Mouse (Mus musculus) urinary bladder, adult 2 months (tissue): Measurements from ENCODE around the gene Sycp3. TPM values are rescaled to one million over a fixed set of nuclear protein-coding genes. Genes with fewer than 3 reads are reported as not detected.
"Not testable (repeated sequence)": the region's sequence is repeated elsewhere in the genome, so short reads cannot be mapped to it uniquely, and the experiment has no call there.

Experiments used
- DNase-seq: peaks from one replicate; pipeline ENCODE4 v3.0.0; 2022; ENCODE audit warnings: low spot score
- polyA plus RNA-seq: library from polyadenylated mRNA; depleted of rRNA; stranded (reverse); fragments of >200 nt; gene quantifications from 2 replicates; pipeline ENCODE4 v1.2.3, GENCODE M21; 2012; rRNA removed

Gene Sycp3
- polyA plus RNA-seq, 1 experiment = 0.34 TPM

DNA sequence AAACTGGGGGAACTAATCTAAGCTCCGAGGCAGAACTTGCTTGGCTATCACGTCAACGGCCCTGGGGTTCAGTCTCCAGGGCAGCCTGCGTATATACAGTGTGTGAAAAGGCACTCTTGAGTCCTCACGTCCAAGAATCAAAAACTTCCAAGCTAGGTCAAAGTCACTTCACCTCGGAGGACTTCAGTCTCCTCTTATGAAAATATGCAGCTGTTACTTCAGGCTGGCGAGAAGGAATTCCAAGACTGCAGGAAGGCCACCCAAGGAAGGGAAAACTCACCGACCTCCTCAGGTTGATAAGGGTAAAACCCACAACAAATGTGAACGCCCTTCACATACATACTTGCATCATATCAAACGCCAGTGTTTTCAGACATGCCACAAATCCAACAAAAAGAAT, 42.0 kb downstream of the Sycp3 start:
- DNase-seq = no peak

DNA sequence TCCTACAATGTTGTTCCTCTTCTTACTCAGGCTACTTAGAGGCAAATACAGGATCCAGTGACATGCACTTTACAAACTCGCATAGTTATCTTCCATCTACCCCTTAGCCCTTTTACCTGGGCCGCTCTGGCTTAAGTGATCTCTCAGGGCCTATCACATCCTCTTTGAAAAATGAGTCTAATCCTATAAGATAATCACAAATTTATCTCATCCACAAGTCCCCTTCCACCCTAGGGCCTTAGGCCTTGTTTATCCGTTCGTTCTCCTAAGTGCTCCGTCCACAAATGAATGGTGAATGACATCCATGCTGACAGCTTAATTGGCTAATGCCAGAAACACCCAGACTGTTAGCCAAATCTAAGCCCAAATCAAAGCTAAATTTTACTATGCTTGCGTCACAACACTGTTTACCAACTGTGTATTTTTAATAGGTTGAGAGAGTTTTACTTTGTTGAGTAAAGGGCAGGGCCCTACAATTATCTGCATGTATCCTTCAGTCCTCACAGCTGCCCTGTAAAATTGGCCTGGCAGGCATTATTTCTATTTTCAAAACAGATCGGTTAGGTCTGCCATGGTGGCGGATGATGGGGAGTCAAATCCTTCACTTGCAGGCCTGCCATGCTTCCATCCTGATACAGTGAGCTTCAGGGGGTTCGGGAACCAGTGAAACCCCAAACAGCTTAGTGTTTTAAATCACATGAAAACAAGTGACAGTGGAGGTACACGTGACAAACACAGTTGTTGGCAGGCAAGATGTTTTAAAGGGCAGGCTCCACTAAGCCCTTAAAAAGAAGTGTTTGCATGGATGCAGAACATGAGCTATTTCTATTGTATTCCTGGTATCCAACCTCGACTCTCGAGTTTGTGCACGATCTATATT, 42.8 kb downstream of the Sycp3 start:
- DNase-seq = no peak

- DNase-seq = no peak
Observed at GRCm38 (mm10) chr10:88502919-88503318, 43.5 kb downstream of the Sycp3 start.

GRCm38 (mm10) chr10:88503421-88504314, 44.3 kb downstream of the Sycp3 start, which contains the start of gene Chpt1:
Chpt1 (minus strand) TSS chr10:88504073.
- DNase-seq = peak; percentile 85

DNA sequence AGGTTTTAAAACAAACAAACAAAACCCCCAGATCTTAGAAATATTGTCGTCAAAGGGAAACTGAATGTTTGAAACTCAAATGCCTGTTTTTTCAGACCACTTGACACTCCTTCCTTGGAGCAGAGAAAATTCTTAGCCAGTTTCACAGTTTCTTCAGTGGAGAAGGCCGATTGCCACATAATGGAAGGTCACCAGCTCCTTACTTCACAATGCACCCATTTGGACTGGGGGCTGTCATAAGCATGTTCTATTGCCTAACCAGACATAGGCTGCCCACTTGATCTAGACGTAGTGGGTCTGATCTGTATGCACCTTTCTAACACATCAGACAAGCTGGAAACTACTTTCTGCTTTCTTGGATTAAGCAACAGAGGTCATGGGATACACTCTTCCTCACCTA, 45.1 kb downstream of the Sycp3 start:
- no peak for DNase-seq

DNA sequence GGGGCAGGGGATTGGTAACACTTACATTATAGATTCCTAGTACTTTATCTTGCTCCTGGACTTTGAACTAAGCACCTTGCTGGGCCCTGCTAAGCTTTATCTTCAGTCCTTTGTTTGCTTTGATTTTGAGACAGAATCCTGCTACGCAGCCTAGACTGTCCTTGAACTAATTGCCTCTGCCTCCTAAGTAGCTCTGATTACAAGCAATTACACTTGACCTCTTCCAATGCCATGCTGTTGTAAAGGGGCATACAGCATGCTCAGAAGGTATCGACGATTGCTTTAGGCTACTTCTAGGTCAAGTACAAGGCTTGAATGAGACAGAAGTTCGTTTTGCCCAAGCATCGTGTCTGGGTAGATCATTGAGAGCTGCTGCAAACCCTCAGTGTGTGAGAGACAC, 45.9 kb downstream of the Sycp3 start:
- no peak for DNase-seq

- no peak for DNase-seq
Observed at GRCm38 (mm10) chr10:88507691-88508143, 48.3 kb downstream of the Sycp3 start.

GRCm38 (mm10) chr10:88510503-88511271, 51.3 kb downstream of the Sycp3 start:
- no peak for DNase-seq

GRCm38 (mm10) chr10:88511355-88511754, 52.0 kb downstream of the Sycp3 start:
- no peak for DNase-seq

GRCm38 (mm10) chr10:88513574-88514135, 54.3 kb downstream of the Sycp3 start:
- DNase-seq = no peak

GRCm38 (mm10) chr10:88514495-88514894, 55.1 kb downstream of the Sycp3 start:
- DNase-seq = no peak

DNA sequence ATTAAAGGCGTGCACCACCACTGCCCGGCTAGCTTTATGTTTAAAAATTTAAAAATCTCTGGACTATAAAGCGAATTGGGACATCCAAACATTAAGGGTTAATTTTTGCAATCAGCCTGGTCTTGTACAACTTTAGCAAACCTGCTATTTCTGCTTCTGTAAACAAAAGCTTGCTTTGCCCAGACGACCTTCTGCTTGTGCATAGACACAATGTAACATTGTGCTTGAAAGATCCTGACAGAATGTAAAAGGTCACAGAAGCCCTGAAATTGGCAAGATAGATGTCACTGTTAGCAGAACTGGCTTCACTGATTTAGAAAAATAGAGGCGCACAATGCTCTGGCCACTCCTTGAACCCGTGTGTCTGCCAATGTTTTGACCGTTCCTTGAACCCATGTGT, 55.7 kb downstream of the Sycp3 start:
- not testable (repeated sequence) for DNase-seq

GRCm38 (mm10) chr10:88522795-88523194, 63.4 kb downstream of the Sycp3 start:
- DNase-seq = no peak

Other genes with a start within 250 kb of the Sycp3 start
- 9.9 and 12.4 TPM in 2 replicates for gene Dram1, start 80.5 kb upstream of the Sycp3 start, polyA plus RNA-seq
- 17.3 and 17.7 TPM in 2 replicates for gene Gnptab, start 80.4 kb upstream of the Sycp3 start, polyA plus RNA-seq
- gene Chpt1, start 44.5 kb downstream of the Sycp3 start, polyA plus RNA-seq = 40.4 and 50.6 TPM in 2 replicates
- gene Mybpc1, start 145.6 kb downstream of the Sycp3 start, polyA plus RNA-seq = 0.77 and 0.99 TPM in 2 replicates
- gene Spic, start 225.4 kb downstream of the Sycp3 start, polyA plus RNA-seq = 0.43 and 0.59 TPM in 2 replicates